Mouse (Mus musculus) kidney, adult 18-20 months (tissue): ENCODE data around the gene 1700016D06Rik.

Source experiments
- DNase-seq: peaks from one replicate; pipeline ENCODE4 v3.0.0; 2021

Gene 1700016D06Rik

GRCm38 (mm10) chr8:11701033-11701362, at the start of gene 1700016D06Rik:
Gene 1700016D06Rik (minus strand): TSS chr8:11701063.
- no peak for DNase-seq

GRCm38 (mm10) chr8:11749472-11749871, 48.6 kb upstream of the 1700016D06Rik start:
- DNase-seq: no peak

DNA sequence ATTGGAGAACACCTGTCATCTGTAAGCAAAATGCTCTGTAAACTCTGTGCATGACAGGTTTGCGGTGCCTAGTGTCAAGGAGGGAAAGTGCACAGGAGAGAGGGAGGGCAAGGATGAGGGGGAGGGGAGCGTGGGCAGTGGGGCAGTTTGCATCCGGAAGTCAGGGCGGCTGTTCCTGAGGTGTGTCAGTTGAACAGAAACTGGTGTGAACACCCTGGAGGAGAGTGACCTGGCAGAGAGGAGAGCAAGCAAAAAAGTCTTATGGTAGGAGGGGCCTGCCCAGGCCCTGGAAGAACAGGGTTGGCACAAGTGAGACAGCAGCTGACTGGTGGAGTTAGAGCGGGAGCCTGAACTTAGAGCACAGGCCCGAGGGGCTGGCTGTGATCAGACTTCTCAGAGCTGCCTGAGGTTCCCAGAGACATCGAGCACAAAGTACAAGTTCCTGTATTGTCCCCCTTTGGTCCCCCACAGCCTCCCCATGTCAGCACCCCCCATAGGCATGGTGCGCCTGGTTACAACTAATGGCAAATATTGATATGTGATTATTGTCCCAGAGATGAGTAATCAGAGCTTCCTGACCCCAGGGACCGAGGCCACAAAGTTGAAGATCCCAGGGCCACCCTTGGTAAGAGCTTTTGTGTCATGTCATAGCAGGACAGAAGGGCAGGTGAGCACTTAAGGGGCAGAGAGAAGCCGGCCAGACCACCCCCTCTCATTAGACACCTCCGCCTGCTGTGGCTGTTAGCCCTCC, 46.2 kb upstream of the 1700016D06Rik start:
- peak; percentile 22 for DNase-seq

- DNase-seq: no peak
Measured at GRCm38 (mm10) chr8:11743580-11743979, 42.7 kb upstream of the 1700016D06Rik start.

DNA sequence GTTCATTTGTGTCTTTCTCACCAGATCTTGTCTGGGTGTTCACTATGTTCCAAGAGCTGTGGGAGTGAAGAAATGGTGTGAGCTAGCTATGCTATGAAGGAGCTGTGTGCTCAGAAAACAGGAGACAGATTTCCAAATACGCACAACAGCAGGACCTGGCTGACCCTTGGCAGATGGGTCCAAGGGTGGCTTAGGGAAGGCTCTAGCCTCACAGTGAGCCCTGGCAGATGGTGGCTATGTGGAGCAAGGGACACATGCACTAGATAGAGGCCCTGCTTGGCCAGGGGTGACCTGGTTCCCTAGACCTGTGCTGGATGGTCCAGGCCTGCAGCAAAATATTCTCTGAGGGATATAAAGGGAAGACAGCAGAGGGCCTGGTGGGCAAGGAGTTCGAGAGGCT, 40.0 kb upstream of the 1700016D06Rik start:
- DNase-seq: no peak

GRCm38 (mm10) chr8:11739082-11739481, 38.2 kb upstream of the 1700016D06Rik start:
- no peak for DNase-seq

- DNase-seq: no peak
Measured at GRCm38 (mm10) chr8:11737096-11737495, 36.2 kb upstream of the 1700016D06Rik start.

- peak; percentile 44 for DNase-seq
Measured at GRCm38 (mm10) chr8:11735672-11736235, 34.9 kb upstream of the 1700016D06Rik start.

DNA sequence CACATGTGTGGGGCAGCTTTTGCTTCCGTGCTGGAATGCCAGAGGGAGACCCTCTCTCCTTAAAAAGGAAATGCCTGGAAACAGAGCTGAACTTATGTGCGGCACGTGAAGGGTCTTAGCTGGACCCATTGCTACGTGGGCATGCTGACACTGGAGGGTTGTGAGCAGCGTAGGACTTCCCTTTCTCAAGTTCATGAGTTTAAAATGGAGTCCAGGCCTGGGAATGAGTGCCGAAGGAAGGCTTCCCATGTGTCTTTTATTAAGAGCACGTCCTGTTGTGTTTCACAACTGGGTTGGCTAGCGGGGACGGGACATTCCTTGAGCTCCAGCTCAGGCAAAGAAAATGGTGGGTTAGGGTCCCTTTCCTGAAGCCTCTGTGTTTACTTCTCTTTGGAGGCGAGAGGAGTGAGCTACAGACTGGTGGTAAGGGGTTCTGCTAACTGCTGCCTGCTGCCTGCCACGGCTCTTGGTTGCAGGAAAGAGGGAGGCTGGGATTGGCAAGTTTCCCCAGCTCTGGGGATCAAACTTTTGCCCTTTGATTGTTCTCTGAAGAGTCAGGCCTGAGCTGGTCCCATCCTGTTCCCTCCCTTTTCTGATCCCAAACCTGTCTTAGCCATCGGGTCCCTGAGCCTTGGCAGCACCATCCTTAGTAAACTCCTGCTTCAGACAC, 29.5 kb upstream of the 1700016D06Rik start:
- DNase-seq: peak; percentile 71

GRCm38 (mm10) chr8:11728482-11729295, 27.8 kb upstream of the 1700016D06Rik start:
- DNase-seq: peak; percentile 71

- DNase-seq: peak; percentile 64
Measured at GRCm38 (mm10) chr8:11727651-11728481, 27.0 kb upstream of the 1700016D06Rik start, which contains the start of gene Arhgef7. Gene Arhgef7 (plus strand): TSS chr8:11727721.

- no peak for DNase-seq
Measured at GRCm38 (mm10) chr8:11727273-11727650, 26.4 kb upstream of the 1700016D06Rik start.

DNA sequence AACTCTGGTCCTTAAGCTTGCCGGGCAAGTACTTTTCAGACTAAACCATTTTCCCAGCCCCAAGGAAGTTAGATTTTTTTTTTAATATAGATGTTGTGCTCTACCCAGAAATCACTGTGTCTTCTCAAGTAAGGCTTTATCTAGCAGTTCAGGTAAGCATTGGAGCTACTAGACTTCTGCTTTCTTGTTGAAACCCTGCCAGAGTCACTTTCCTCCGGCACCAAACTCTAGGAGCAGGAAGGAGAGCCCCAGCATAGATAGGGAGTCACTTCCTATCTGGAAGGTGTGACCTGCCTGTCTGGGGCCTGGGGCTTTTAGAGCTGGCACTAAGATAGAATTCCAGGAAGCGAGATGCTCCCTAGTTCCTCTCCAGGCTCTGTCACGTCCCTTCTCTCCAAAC, 16.3 kb upstream of the 1700016D06Rik start:
- no peak for DNase-seq

- DNase-seq: peak; percentile 23
Measured at GRCm38 (mm10) chr8:11712244-11712643, 11.4 kb upstream of the 1700016D06Rik start.

DNA sequence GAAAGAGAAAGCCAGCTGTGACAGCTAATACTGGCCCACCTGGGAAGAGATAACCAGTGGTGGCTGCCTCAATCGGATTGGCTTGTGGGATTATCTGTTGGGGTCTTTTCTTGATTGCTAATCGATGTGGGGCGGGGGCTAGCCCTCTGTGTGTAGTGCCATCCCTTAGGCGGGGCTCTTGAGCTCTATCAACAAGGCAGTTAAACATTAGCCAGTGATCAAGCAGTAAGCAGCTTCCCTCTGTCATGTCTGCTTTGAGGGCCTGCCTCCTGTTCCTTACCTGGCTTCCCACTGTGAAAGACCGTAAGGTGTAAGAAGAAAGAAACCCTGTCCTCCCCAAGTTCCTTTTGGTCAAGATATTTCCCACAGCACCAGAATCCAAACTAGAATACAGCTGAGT, 9.6 kb upstream of the 1700016D06Rik start:
- DNase-seq: no peak

DNA sequence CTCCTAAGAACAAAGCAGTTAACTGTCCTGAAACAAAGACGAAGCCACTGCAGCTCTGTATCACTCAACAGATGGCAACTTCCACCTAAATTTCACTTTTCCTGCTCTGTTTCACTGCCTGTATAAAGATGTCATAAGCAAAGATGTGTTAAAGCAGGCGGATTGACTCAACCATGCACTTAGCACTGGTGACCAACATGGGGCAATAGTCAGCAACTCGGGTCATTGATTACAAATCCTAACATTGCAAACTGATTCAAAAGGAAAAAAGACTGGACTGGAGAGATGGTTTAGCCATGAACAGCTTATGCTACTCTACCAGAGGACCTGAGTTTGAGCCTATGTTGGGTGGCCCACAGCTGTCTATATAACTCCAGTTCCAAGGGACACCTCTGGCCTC, 8.7 kb upstream of the 1700016D06Rik start:
- no peak for DNase-seq

- no peak for DNase-seq
Measured at GRCm38 (mm10) chr8:11708815-11709214, 8.0 kb upstream of the 1700016D06Rik start.

DNA sequence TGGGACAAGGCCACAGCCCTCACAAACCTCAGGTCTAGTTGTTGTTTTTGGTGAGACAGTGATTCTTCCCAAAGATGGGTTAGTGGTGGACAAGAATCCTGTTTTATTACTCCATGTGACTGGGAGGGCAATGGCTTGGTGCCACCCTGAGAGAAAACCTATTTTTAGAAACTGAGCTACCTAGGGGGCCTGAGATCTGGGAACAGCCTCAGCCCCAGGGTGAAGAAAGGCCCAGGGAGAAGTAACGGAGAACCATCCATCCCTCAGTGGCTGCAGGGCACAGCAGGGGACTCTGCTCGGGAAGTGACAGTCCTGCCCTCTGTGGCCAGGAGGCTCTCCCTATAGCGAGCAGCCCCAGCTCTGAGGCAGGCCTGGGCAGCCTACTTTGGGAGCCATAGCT, 6.8 kb upstream of the 1700016D06Rik start:
- no peak for DNase-seq

GRCm38 (mm10) chr8:11705818-11706217, 5.0 kb upstream of the 1700016D06Rik start:
- DNase-seq: no peak

DNA sequence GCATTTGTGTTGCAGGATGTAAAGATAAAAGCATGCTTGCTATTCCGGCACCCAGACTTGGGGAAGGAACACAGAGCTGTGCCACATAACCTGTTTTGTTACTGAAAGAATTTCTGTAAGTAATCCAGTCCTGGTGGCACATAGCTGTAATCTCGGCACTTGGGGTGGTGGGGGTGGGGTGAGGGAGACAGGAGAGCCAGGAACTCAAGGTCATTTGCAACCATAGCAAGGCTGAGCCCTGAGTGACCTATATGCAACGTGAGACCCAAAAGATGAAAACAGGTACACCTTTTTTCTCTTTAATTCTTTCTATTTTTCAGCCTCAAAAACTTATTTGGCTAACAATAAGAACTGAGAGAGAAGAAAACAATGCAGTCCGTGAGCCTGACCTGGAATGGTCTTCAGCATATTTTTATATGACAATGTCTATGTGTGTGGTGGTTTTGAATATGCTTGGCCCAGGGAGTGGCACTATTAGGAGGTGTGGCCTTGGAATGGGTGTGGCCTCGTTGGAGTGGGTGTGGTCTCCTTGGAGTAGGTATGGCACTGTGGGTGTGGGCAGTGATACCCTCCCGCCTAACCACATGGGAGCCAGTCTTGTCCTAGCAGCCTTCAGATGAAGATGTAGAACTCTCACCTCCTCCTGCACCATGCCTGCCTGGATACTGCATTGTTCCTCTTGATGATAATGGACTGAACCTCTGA, 4.0 kb upstream of the 1700016D06Rik start:
- DNase-seq: no peak

DNA sequence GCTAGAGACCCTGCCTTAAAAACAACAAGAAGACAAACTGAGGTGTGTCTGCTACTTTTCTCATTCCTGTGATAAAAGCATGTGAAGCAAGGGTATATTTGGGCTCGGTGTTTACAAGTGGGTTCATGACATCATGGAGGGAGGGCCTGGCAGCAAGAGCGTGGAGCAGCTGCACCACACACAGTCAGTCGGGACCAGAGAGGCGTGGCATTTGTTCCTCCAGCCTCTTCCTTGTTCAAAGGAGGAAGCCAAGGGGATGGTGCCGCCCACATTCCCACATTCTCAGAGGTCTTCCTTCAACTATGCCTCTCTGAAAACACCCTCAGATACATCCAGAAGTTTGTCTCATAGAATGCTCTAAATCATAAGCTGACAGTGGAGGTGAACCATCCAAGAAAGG, 2.9 kb upstream of the 1700016D06Rik start:
- DNase-seq: no peak

DNA sequence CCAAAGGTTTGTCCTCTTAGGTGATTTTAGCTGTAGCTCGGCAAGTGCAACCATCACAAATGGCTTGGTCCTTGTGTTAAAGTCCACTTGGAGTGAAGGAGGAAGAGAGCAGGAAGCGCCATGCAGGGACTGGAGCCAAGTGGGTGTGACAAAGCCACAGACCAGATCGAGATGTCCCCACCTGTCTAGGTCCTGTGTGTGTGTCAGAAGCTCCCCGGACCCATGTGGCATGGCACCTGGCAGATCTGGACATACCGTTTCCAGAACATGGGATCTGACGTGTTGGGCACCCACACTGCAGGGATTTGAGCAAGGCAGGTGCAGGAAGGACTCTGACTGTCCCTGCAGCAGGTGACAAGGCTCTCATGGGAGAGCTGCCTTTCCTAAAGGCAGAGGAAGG, 565 bp upstream of the 1700016D06Rik start:
- peak; percentile 19 for DNase-seq
